Mouse (Mus musculus): ENCODE results near the gene Nbeal2.

DNA sequence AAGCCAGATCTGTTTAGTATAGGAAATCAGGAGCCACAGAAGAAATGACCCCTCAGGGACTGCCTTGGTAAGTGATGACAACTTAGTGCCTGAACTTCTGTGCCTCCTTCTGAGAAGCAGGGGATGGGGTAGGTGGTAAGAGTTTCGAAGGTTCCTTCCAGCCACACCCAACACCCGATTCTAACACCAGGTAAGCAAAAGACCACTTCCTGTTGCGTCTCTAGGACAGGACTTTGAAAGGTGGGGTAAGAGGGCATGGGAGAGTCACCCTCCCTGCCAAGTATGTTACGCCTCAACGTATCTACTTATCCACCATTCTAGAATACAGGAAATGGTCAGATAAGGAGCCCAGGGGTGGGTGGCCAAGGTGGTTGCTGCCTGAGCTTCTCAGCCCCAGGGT is 13.0 kb downstream of the Nbeal2 start:
- TF ChIP-seq HCFC1 (IDR thresholded peaks at IDR 0.05; ENCODE audit: borderline replicate concordance, insufficient read depth, low read length) (no peak), MAFK (IDR thresholded peaks at IDR 0.05; ENCODE audit: insufficient read depth, low read depth, low read length) (no peak), ZC3H11A (IDR thresholded peaks at IDR 0.05; ENCODE audit: borderline replicate concordance, low read depth, low read length) (no peak)

All from ES-E14 (cell line).